Mouse (Mus musculus): ENCODE measurements around the gene Zfhx3.

GRCm38 (mm10) chr8:108936695-108937448, 994.4 kb downstream of the Zfhx3 start:
- no peak for TF ChIP-seq POLR2A (IDR thresholded peaks at IDR 0.05; ENCODE audit: insufficient read depth, low read length)
- no peak for TF ChIP-seq CTCF (IDR thresholded peaks at IDR 0.05; ENCODE audit: low read depth, low read length)
